Mouse (Mus musculus): ENCODE results near the gene Ovol2. TPM values are rescaled to one million over a fixed set of nuclear protein-coding genes. Genes with fewer than 3 reads are reported as not detected.
"Not testable (repeated sequence)": the region's sequence is repeated elsewhere in the genome, so short reads cannot be mapped to it uniquely, and the experiment has no call there.

Gene Ovol2
- polyA plus RNA-seq (2012; rRNA removed): 14.7 and 25.3 TPM in 2 replicates

DNA sequence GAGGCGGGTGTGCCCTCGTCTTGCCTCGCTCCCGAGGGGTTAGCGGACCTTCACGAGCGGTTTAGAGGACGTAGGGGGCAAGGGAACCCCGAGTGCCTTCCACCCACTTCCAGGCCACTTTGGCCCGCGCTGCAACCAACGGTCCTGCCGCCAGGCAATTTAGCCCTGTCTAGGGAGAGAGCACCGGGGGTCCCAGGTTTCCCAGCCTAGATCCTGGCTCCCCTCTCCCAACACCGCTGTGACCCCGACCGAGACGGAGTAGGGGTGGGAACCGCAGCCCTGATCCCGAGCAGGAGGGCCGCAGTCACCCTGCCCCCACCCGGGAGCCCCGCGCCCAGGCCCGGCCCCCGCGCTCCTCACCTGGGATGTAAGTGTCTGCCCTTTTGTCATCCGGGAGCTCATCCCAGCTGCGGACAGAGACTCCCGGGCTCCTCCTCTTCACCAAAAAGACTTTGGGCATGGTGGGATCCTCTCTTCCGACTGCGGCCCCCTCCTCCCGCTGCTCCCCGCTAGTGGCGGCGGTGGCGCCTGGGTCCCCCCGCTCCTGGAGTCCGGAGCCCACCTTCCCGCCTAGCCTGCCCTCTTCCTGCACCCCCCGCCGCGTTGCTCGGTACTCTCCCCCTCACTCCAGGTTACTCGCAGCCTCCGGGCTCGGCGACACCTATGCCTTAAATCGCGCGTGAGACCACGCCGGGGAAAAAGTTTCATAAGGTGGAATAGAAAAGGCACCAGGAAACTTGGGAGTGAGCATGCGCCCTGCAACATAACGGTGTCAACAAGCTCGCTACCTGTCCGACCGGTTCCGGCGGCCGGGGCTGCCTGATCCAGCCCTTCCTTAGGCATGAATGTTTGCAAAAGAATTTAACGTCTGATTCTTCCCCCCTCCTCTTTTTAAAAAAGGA is at the start of gene Ovol2:
TSS of gene Ovol2 (minus strand) at position 746 of the 902 bp plus-strand sequence.
- WGBS: under 1% methylated on average over 62 of the region's 62 CpGs

GRCm38 (mm10) chr2:144381741-144382140 is 49.8 kb upstream of the Ovol2 start:
- no peak for DNase-seq (ENCODE audit: low read depth, low spot score)

More for the DNA sequence above, at the start of gene Ovol2:
- no peak for DNase-seq (ENCODE audit: low read depth, low spot score)

DNA sequence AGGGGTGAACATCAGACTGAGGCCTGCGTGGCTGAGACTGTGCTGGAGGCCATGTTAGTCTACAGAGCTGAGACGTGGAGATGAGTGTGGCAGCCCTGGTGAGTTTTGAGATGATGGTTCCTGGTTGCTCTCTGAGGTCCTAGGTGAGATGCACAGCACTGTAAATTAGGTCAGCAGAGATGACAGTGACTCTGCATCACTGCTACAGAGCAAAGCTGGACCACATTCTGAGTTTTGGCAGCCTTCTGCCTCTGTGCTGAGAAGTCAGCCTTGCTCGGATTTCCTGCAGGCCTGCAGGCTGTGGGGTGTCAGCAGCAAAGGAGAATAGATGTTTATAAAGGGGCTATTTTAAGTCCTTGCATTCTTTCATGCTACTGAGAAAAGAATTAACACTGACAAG is 49.3 kb upstream of the Ovol2 start:
- DNase-seq (ENCODE audit: low read depth, low spot score): no peak
- WGBS: 73% methylated on average over 3 of the region's 3 CpGs

More at GRCm38 (mm10) chr2:144381741-144382140, 49.8 kb upstream of the Ovol2 start:
- 86% methylated on average over 4 of the region's 4 CpGs for WGBS

DNA sequence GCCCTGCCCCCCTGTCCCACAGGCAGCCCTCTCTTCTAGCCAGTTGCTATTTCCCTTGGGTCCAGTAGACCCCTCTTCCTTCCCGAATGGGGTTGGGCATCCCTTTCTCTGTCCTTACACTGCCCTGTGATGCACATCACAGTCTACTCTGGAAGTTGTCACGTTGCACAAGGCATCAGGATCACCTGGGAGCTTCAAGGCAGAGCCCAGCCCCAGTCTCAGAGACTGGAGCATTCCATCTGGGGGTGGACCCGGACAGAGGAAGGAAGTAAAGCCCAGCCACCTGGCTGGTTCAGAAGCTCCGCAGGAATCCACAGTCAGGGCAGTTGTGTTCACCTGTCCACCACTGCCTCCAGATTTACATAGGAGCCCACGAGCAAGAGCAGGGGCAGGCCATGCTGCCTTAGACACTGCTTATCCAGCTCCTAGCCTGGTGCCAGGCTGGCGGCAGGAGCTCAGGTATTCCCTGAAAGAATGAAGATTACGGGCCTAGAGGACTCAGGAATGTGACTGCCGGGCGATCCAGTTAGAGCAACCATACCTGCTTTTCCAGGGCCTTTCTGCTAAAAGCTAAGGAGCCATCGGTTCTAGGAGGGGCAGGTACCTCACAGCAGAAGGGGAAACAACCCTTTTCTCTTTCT is 43.2 kb upstream of the Ovol2 start:
- DNase-seq (ENCODE audit: low read depth, low spot score): no peak
- 75% methylated on average over 10 of the region's 10 CpGs for WGBS

DNA sequence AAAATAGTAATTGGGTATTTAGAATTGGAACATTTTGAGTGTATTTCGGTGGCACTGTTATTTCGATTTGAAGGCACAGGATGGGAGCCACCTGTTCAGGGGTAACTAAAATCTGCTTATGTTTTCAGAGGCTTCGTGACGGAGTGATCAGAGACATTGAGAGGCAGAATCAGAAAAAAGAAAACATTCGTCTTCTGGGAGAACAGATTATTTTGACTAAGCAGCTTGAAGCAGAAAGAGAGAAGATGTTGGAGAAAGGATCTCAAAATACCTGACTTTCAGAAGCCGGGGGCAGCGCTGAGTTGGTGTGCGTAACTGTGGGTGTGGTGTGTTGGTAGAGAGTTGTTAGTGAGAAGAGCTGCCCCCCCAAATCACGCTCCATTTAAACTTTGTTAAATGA is 41.1 kb upstream of the Ovol2 start:
- 92% methylated on average over 9 of the region's 9 CpGs for WGBS
- no peak for DNase-seq (ENCODE audit: low read depth, low spot score)

- DNase-seq (ENCODE audit: low read depth, low spot score): no peak
- WGBS: 90% methylated on average over 4 of the region's 4 CpGs
These were observed 39.6 kb upstream of the Ovol2 start for GRCm38 (mm10) chr2:144371566-144371965.

DNA sequence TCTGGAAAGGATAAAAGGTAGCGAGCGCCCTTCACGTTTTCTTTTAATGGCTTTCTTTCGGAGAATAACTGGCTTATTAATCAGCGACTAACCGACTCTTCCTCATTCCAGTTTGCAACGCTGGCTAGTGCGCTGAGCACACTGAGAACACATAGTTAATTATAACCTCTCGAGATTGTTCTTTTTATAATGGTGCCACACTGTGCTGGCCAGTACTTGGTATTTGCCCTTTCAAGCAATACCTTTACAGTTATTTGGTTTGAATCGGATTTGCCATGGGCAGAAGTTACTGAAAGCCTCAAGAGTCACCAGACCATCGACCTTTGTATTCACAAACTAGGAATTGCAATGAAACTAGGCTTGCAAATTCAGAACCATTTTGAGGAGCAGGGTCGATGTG is 37.6 kb upstream of the Ovol2 start:
- no peak for DNase-seq (ENCODE audit: low read depth, low spot score)
- WGBS: under 1% methylated on average over 12 of the region's 12 CpGs

- under 1% methylated on average over 39 of the region's 43 CpGs for WGBS
- DNase-seq (ENCODE audit: low read depth, low spot score): no peak
These were observed 37.1 kb upstream of the Ovol2 start for GRCm38 (mm10) chr2:144369020-144369421.

DNA sequence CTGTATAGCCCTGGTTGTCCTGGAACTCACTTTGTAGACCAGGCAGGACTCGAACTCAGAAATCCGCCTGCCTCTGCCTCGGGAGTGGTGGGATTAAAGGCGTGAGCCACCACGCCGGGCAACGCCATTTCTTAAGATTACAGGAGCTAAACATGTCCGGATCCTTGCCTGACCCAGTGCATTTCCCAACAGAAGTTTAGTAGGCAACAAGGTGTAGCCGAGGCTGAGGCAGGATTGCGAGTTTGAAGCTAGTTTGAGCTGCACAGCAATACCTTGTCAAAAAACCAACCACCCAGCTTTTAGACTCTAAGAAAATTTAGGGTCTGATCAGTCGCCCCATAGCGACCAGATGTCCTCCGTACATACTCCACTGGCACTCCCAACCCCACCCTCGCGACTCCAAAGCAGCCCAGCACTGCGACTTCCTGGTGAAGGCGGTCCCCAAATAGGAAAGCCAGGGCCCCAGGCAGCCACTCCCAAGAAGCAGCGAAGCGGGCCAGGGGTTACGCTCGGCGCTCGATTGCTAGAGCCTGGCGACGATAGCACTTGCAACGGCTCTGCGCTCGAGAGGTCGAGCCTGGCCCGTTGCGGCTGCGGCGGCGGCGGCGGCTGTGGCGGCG is 36.6 kb upstream of the Ovol2 start, which contains the start of the genes Kat14 and Pet117:
TSS of gene Kat14 (plus strand) at position 584 of the 620 bp plus-strand sequence.
TSS of gene Pet117 (plus strand) at position 597 of the 620 bp plus-strand sequence.
- WGBS: 2% methylated on average over 38 of the region's 38 CpGs
- DNase-seq (ENCODE audit: low read depth, low spot score): peak; percentile 95

GRCm38 (mm10) chr2:144352843-144353242 is 20.9 kb upstream of the Ovol2 start:
- no peak for DNase-seq (ENCODE audit: low read depth, low spot score)
- 51% methylated on average over 11 of the region's 11 CpGs for WGBS

DNA sequence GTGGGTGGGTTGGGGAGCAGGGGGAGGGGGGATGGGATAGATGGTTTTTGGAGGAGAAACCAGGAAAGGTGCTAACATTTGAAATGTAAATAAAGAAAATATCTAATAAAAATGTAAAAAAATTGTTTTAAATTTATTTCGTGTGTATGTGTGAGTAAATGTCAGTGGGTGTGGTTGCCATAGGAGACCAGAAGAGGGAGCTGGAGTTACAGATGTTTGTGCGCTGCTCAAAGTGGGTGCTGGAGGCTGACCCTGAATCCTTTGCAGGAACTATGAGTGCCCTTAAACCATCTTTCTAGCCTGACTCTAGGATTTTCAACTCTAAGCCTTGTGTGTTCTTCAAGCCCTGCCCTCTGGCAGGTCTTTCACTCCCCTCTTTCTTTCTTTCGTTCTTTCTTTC is 16.6 kb upstream of the Ovol2 start:
- 79% methylated on average over 3 of the region's 3 CpGs for WGBS
- no peak for DNase-seq (ENCODE audit: low read depth, low spot score)

- WGBS: 19% methylated on average over 4 of the region's 4 CpGs
- DNase-seq (ENCODE audit: low read depth, low spot score): no peak
These were observed 11.2 kb upstream of the Ovol2 start for GRCm38 (mm10) chr2:144343158-144343557.

DNA sequence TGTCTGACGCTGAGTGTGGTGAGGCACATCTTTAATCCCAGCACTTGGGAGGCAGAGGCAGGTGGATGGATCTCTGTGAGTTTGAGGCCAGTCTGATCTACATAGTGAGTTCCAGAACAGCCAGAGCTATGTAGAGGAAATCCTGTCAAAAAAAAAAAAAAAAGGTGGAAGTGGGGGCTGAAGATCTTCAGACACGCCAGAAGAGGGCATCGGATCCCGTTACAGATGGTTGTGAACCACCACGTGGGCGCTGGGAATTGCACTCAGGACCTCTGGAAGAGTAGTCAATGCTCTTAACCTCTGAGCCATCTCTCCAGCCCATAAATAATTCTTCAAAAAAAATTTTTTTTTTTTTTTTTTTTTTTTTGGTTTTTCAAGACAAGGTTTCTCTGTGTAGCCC is 6.2 kb upstream of the Ovol2 start:
- DNase-seq (ENCODE audit: low read depth, low spot score): not testable (repeated sequence)
- 83% methylated on average over 6 of the region's 6 CpGs for WGBS

DNA sequence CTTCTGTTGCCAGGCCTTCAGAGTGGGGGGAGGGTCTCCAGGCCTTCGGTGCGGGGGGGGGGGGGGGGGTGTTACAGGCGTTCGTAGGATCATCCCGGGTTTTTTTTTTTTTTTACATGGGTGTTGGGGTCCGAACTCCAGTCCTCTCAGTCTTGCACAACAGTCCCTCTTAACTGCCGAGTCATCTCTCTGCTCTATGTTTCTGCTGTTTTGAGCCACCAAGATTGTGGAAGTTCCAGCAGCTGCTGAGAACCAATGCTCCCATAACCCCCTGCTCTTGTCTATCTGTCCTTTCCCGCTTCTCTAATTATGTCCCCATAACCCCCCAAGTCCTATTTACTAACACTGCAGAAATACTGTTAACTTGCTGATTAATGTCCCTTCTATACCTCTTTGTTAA is 5.8 kb upstream of the Ovol2 start:
- no peak for DNase-seq (ENCODE audit: low read depth, low spot score)
- WGBS: 75% methylated on average over 8 of the region's 8 CpGs

DNA sequence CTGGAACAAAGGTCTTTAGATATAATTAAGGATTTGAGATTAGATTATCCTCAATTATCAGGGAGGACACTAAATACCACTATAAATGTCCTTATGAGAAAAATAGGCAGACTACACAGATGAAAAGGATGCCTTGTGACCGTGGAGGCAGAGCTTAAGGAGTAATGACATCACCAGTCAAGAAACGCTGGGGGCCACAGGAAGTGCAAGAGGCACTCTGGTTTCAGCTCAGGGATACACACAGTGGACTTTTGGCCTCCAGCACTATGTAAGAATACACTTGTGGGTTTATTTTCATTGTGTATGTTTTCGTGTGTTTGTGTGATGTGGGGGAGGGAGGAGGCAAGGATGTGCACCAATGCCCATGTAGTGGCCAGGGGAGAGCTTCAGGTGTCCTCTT is 5.3 kb upstream of the Ovol2 start:
- no peak for DNase-seq (ENCODE audit: low read depth, low spot score)
- 43% methylated on average over 3 of the region's 3 CpGs for WGBS

- DNase-seq (ENCODE audit: low read depth, low spot score): no peak
- WGBS: 10% methylated on average over 28 of the region's 28 CpGs
These were observed 1.3 kb upstream of the Ovol2 start for GRCm38 (mm10) chr2:144333138-144333842.

GRCm38 (mm10) chr2:144332486-144332885 is 540 bp upstream of the Ovol2 start:
- 9% methylated on average over 9 of the region's 9 CpGs for WGBS

GRCm38 (mm10) chr2:144330960-144331371 is 980 bp downstream of the Ovol2 start:
- under 1% methylated on average over 50 of the region's 50 CpGs for WGBS
- DNase-seq (ENCODE audit: low read depth, low spot score): no peak

More at GRCm38 (mm10) chr2:144332486-144332885, 540 bp upstream of the Ovol2 start:
- no peak for DNase-seq (ENCODE audit: low read depth, low spot score)

DNA sequence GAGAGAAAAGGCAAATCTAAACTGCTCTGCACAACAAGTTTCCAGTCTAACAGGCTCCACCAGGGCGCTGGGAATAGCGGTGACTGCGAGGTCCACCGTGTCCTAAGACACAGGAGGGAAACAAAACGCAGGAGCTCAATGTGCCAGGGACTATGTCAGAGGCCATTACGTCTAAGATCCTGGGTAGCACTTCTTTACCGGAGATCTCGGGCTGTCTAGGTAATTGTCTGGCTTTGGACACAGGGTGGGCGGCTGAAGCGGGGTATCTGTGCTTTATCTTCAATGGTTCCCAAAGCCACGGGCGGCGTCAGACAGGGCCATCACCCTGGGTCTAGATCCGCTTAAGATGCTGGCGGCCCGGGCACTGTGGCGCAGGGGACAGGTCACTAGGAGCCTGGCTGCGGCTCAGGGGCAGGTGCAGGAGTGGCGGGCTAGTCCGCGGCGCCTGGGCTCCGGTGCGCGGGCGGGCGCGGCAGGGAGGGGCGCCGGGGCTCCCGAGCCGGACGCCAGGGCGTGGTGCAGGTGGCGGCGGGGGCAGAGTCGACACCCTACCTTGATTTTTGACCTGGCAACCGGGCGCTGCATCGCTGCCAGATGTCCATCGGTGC is 1.5 kb downstream of the Ovol2 start:
- under 1% methylated on average over 38 of the region's 41 CpGs for WGBS
- no peak for DNase-seq (ENCODE audit: low read depth, low spot score)
